Mouse (Mus musculus) cerebellum, adult 11-12 months (tissue): ENCODE data around the gene Mfsd7a.

Experiments
- DNase-seq: peaks from one replicate; pipeline ENCODE4 v3.0.0; 2022

Gene Mfsd7a

DNA sequence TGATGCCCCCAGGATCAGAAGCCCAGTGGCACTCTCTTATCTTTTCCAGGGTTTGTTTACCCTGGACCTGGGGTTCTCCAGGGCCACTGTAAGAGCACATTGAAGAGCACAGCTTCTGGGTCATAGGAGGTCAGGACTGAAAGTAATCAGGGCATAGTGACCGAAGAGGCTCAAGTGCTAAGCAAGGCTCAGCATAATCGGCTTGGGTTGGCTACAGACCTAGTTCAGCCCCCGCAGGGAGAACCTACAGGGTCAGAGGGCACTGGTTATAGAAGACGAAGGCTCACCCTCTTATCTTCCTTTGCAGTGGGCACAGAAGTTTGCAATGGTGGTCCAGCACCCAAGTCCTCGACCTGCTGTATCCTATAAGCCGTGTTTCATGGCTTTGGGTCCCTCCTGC, 17.5 kb downstream of the Mfsd7a start:
- no peak for DNase-seq

GRCm38 (mm10) chr5:108427186-108427585, 21.5 kb downstream of the Mfsd7a start:
- DNase-seq, result peak; percentile 42

DNA sequence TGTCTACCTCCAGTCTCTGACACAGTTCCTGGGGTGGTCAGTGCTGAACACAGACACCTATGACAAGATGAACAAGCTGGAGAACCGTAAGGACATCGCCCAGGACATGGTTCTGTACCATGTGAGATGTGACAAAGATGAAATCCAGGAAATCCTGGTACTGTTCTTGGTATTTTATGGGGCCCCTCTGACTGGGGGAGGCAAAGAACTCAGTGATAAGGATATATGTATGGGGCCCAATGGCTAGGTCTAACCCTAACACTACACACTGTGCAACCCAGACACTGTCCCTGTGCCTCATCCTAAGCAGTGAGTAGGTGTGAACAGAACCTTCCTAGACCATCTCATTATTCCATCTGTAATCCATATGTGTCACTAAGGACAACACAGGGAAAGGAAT, 25.3 kb downstream of the Mfsd7a start:
- no peak for DNase-seq

DNA sequence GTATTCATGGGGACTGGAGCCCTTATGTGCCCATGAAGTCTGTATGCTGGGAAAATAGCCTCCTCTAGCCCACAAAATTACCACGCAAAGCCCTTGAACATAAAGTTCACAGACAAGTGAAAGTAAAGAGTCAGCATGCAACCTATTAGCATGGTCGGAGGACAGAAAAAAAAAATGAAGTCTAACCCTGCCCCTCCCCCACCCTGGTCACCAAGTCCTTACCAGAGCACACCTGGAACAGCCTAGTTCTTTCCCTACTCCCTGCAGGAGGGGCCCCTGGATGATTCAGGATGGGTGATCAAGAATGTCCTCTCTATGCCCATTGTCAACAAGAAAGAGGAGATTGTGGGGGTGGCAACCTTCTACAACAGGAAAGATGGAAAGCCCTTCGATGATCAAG, 25.9 kb downstream of the Mfsd7a start:
- no peak for DNase-seq

- no peak for DNase-seq
These were observed 34.0 kb downstream of the Mfsd7a start for GRCm38 (mm10) chr5:108414711-108415110.

DNA sequence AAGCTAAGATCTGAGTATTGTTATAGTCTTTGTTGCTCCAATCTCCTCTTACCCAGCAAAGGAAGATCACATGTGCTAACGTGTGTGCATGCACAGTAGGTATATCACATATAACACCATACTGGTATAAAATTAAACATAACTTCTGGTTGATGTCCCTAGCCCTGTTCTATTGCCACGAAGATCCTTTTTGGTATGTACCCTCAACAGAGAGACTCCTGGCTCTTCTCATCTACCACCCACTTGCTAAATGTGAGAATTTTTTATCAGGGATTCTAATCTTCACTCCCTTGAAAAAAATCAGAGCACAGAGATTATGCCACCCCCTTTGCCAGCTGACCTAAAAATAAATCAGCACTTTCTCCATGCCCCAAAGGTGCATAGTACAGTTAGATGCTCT, 41.7 kb downstream of the Mfsd7a start:
- DNase-seq, result no peak

DNA sequence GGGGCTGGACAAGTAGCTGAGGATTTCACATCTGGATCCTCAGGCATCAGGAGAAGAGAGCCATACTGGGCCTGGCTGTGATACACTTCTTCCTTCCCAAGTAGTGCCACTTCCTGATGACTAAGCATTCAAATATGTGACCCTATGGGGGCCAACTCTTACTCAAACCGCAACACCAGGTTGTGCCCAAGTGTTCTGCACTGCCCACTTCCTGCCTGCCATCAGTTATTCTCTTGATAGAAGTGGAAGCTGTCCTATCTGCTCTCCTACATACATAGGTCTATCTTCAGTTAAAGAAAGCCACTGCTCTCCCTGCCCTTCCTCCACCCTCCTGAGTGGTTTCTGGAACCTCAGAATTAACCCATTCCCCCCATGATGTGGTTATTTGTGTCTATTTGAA, 43.2 kb downstream of the Mfsd7a start:
- DNase-seq, result no peak

- no peak for DNase-seq
These were observed 45.2 kb downstream of the Mfsd7a start for GRCm38 (mm10) chr5:108403453-108403852.
